Mouse (Mus musculus) myocyte (in vitro differentiated cells): Measurements from ENCODE around the gene Cyp4f13.

Experiments
- CEBPB ChIP-seq: IDR thresholded peaks from 2 replicates; pipeline ENCODE4 v1.6.1; 2011; ENCODE audit warnings: mild to moderate bottlenecking, moderate library complexity; ENCODE audit not compliant: poor library complexity, insufficient read depth, severe bottlenecking
- E2F4 ChIP-seq: IDR thresholded peaks from one replicate; pipeline ENCODE4 v1.6.1; 2011; ENCODE audit warnings: mild to moderate bottlenecking, control low read depth, moderate library complexity; ENCODE audit not compliant: insufficient read depth
- MAX ChIP-seq: IDR thresholded peaks from one replicate; pipeline ENCODE4 v1.6.1; 2011; ENCODE audit warnings: low read depth, mild to moderate bottlenecking, control low read depth
- MYOD1 ChIP-seq, 3 experiments: IDR thresholded peaks; one replicate each; pipeline ENCODE4 v1.6.1; 2011; ENCODE audit warnings: control low read depth in 2 of 3, low read depth in 2 of 3, mild to moderate bottlenecking in 2 of 3, moderate library complexity in 1 of 3; ENCODE audit not compliant: insufficient read length in 2 of 3, control insufficient read depth in 1 of 3
- MYOG ChIP-seq, 3 experiments: IDR thresholded peaks; one replicate each; pipeline ENCODE4 v1.6.1; 2011; ENCODE audit warnings: control low read depth in 2 of 3, low read depth in 2 of 3, mild to moderate bottlenecking in 2 of 3; ENCODE audit not compliant: insufficient read length in 2 of 3, control insufficient read depth in 1 of 3, insufficient read depth in 1 of 3
- POLR2A ChIP-seq: IDR thresholded peaks from one replicate; pipeline ENCODE4 v1.6.1; 2011; ENCODE audit warnings: low read depth, mild to moderate bottlenecking, control low read depth, moderate library complexity; ENCODE audit not compliant: insufficient read length
- POLR2AphosphoS2 ChIP-seq: IDR thresholded peaks from one replicate; pipeline ENCODE4 v1.6.1; 2011; ENCODE audit warnings: low read depth, control low read depth; ENCODE audit not compliant: insufficient read length
- TCF12 ChIP-seq: IDR thresholded peaks from one replicate; pipeline ENCODE4 v1.6.1; 2011; ENCODE audit warnings: mild to moderate bottlenecking, control low read depth; ENCODE audit not compliant: poor library complexity, insufficient read depth, severe bottlenecking
- TCF3 ChIP-seq: IDR thresholded peaks from one replicate; pipeline ENCODE4 v1.6.1; 2011; ENCODE audit warnings: low read depth, control low read depth; ENCODE audit not compliant: insufficient read length
- USF1 ChIP-seq: IDR thresholded peaks from one replicate; pipeline ENCODE4 v1.6.1; 2011; ENCODE audit warnings: low read depth, mild to moderate bottlenecking, control low read depth, moderate library complexity

DNA sequence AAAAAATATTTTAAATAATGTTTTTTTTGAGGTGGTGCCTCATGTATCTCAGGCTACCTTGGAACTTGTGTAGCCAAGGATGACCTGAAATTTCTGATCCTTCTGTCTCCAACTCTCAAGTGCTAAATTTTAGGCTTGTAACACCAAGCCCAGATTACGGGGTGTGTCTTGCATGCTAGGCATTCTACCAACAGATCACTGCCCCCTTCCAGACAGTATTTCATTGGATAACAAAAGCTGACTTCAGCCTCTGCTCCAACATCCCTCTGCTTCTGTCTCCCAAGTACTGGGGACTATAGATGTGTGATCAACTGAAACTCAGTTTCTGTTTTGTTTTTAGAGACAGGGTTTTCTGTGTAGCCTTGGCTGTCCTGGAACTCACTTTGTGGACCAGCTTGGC, 23.5 kb downstream of the Cyp4f13 start:
- TF ChIP-seq E2F4 (no peak), POLR2A (no peak), POLR2AphosphoS2 (no peak), MAX (no peak), TCF12 (no peak), MYOD1 (IDR thresholded peaks at IDR 0.05; ENCODE audit: control insufficient read depth in 1 of 3, insufficient read length in 2 of 3, low read depth in 2 of 3) (no peak), TCF3 (no peak), CEBPB (no peak), MYOG (IDR thresholded peaks at IDR 0.05; ENCODE audit: control insufficient read depth in 1 of 3, insufficient read depth in 1 of 3, insufficient read length in 2 of 3, low read depth in 2 of 3) (no peak), USF1 (no peak)
